Mouse (Mus musculus) limb, embryonic 14.5 days (tissue): Measurements from ENCODE around the gene Adora3. TPM values are rescaled to one million over a fixed set of nuclear protein-coding genes. Genes with fewer than 3 reads are reported as not detected.

Source experiments
- ATAC-seq: fragments of 200-750 bp; cut with Nextera tagmentation; 2 replicates; pipeline ENCODE4 v1.8.0; 2017; ENCODE audit warnings: low read depth, moderate number of reproducible peaks, moderate TSS enrichment; ENCODE audit not compliant: low FRiP score
- DNase-seq: peaks from one replicate; pipeline ENCODE4 v3.0.0-alpha.2; 2015; ENCODE audit warnings: low spot score
- H3K27ac ChIP-seq: fragments of 300-500 bp; sonication (generic); replicated peaks from 2 replicates; pipeline ENCODE4 v1.5.1; 2014; ENCODE audit warnings: low read depth, mild to moderate bottlenecking, low read length, moderate library complexity, mixed read lengths
- H3K27me3 ChIP-seq: fragments of 300-500 bp; sonication (generic); 2 replicates; pipeline ENCODE4 v1.6.1; 2014; ENCODE audit warnings: low read length, mixed read lengths; ENCODE audit not compliant: control insufficient read depth, insufficient read depth
- H3K36me3 ChIP-seq: fragments of 300-500 bp; sonication (generic); 2 replicates; pipeline ENCODE4 v1.6.1; 2014; ENCODE audit warnings: mild to moderate bottlenecking, low read length, moderate library complexity, mixed read lengths; ENCODE audit not compliant: control insufficient read depth, insufficient read depth
- H3K4me1 ChIP-seq: fragments of 300-500 bp; sonication (generic); 2 replicates; pipeline ENCODE4 v1.6.1; 2014; ENCODE audit warnings: antibody characterized with exemption, low read length, mixed read lengths; ENCODE audit not compliant: control insufficient read depth, insufficient read depth
- H3K4me2 ChIP-seq: fragments of 300-500 bp; sonication (generic); replicated peaks from 2 replicates; pipeline ENCODE4 v1.6.1; 2014; ENCODE audit warnings: low read depth, mild to moderate bottlenecking, low read length, moderate library complexity; ENCODE audit not compliant: severe bottlenecking
- H3K4me3 ChIP-seq: fragments of 300-500 bp; sonication (generic); replicated peaks from 2 replicates; pipeline ENCODE4 v1.5.1; 2014; ENCODE audit warnings: low read length
- H3K9ac ChIP-seq: fragments of 300-500 bp; sonication (generic); 2 replicates; pipeline ENCODE4 v1.6.1; 2014; ENCODE audit warnings: mild to moderate bottlenecking, low read depth, low read length, moderate library complexity; ENCODE audit not compliant: severe bottlenecking
- H3K9me3 ChIP-seq: fragments of 300-500 bp; sonication (generic); 2 replicates; pipeline ENCODE4 v1.6.1; 2016; ENCODE audit warnings: low read length; ENCODE audit not compliant: control insufficient read depth
- POLR2A ChIP-seq: fragments of 200-500 bp; IDR thresholded peaks from 2 replicates; pipeline ENCODE4 v1.8.0; 2012; ENCODE audit warnings: inconsistent platforms, mild to moderate bottlenecking, moderate library complexity, borderline replicate concordance; ENCODE audit not compliant: insufficient read depth, insufficient read length; ENCODE audit errors: extremely low read depth
- WGBS: fragments of 180-500 bp; shearing (Covaris S2); extraction: QIAGEN DNeasy Blood & Tissue Kit; methylation state at CpG from one replicate; pipeline ENCODE4 v1.1.7; 2014; 5-methylcytosine and 5-hydroxymethylcytosine counted together
- polyA plus RNA-seq, 2 experiments: library from polyadenylated mRNA; depleted of rRNA in 1 of 2; stranded (reverse) in 1 of 2; unstranded in 1 of 2; fragments of >200 nt; fragmentation: Nextera tagmentation in 1 of 2; extraction: Ambion mirVana in 1 of 2; gene quantifications; 2 replicates each; pipeline versions ENCODE4 v1.2.1 to v1.2.3; 2012 to 2014

The Adora3 gene
- polyA plus RNA-seq, 2 experiments = 2.1 to 2.8 TPM

GRCm38 (mm10) chr3:105878751-105879150 lies 8.1 kb downstream of the Adora3 start:
- Histone ChIP-seq H3K4me1 (no peaks in the 10 kb centered on the region), H3K4me2 (no peak overlapping the region), H3K9ac (no peak overlapping the region), H3K27ac (no peak overlapping the region), H3K9me3 (no peaks in the 10 kb centered on the region), H3K27me3 (no peaks in the 10 kb centered on the region), H3K4me3 (no peak overlapping the region), H3K36me3 (no peaks in the 10 kb centered on the region)
- no peak for TF ChIP-seq POLR2A
- WGBS = 86% methylated on average over 8 of the region's 8 CpGs
- DNase-seq = no peak
- no peak for ATAC-seq

DNA sequence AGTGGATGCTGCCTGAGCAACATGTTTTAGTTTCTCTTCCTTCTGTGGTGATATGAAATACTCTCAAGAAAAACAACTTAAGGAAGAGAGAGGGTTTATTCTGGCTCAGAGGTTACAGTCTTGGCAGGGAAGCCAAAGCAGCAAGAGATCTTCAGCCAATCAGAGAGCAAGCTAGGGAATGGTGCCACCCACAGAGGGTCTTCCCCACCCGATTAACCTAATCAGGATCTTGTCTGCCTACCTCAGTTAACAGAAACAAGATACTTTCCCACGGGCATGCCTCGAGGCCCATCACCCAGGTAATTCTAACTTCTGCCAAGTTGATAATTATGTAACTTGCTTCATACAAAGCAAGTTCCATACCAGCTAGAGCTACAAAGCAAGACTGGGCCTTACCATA lies 9.8 kb downstream of the Adora3 start:
- H3K9ac ChIP-seq = no peak overlapping the region
- 52% methylated on average over 3 of the region's 3 CpGs for WGBS
- no peak for ATAC-seq

GRCm38 (mm10) chr3:105882105-105882504 lies 11.4 kb downstream of the Adora3 start:
- no peak overlapping the region for H3K4me2 ChIP-seq
- no peaks in the 10 kb centered on the region for H3K27me3 ChIP-seq
- no peak overlapping the region for H3K9ac ChIP-seq
- H3K4me1 ChIP-seq = no peaks in the 10 kb centered on the region
- DNase-seq (no peak), ATAC-seq (no peak)
- WGBS = 83% methylated on average over 7 of the region's 7 CpGs
- no peak overlapping the region for H3K27ac ChIP-seq
- H3K36me3 ChIP-seq = no peaks in the 10 kb centered on the region
- TF ChIP-seq POLR2A = no peak
- no peak overlapping the region for H3K4me3 ChIP-seq
- no peaks in the 10 kb centered on the region for H3K9me3 ChIP-seq

More for the DNA sequence above, 9.8 kb downstream of the Adora3 start:
- H3K4me1 ChIP-seq = no peaks in the 10 kb centered on the region
- no peak overlapping the region for H3K27ac ChIP-seq
- no peaks in the 10 kb centered on the region for H3K36me3 ChIP-seq
- H3K4me3 ChIP-seq = no peak overlapping the region
- TF ChIP-seq POLR2A = no peak
- H3K9me3 ChIP-seq = no peaks in the 10 kb centered on the region
- no peak overlapping the region for H3K4me2 ChIP-seq
- no peaks in the 10 kb centered on the region for H3K27me3 ChIP-seq
- no peak for DNase-seq

DNA sequence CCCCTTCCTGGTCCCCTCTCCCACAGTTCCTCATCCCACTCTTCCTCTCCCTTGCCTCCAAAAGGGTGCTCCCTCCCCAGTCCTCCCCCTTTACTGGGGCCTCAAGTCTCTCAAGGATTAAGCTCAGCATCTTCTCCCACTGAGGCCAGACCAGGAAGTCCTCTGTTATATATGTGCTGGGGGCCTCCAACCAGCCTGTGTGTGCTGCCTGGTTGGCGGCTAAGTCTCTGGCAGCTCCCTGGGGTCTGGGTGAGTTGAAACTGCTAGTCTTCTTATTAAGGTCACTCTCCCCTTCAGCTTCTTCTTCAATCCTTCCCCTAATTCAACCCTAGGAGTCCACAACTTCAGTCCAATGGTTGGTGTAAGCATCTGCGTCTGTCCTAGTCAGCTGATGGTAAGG lies 12.5 kb downstream of the Adora3 start:
- DNase-seq (no peak), ATAC-seq (no peak)
- no peak for TF ChIP-seq POLR2A
- H3K4me3 ChIP-seq = no peak overlapping the region
- no peaks in the 10 kb centered on the region for H3K4me1 ChIP-seq
- WGBS = 93% methylated on average over 2 of the region's 2 CpGs
- H3K9me3 ChIP-seq = no peaks in the 10 kb centered on the region
- H3K36me3 ChIP-seq = no peaks in the 10 kb centered on the region
- H3K9ac ChIP-seq = no peak overlapping the region
- no peaks in the 10 kb centered on the region for H3K27me3 ChIP-seq
- no peak overlapping the region for H3K4me2 ChIP-seq
- no peak overlapping the region for H3K27ac ChIP-seq

- H3K9me3 ChIP-seq = no peaks in the 10 kb centered on the region
- ATAC-seq = no peak
Measured at GRCm38 (mm10) chr3:105888961-105889360, 18.3 kb downstream of the Adora3 start.

GRCm38 (mm10) chr3:105890220-105890619 lies 19.6 kb downstream of the Adora3 start:
- H3K9ac ChIP-seq = no peak overlapping the region
- no peaks in the 10 kb centered on the region for H3K36me3 ChIP-seq
- no peaks in the 10 kb centered on the region for H3K27me3 ChIP-seq
- no peak overlapping the region for H3K4me2 ChIP-seq
- H3K9me3 ChIP-seq = no peaks in the 10 kb centered on the region
- H3K4me1 ChIP-seq = peaks cover 29% of the 10 kb centered on the region
- H3K4me3 ChIP-seq = no peak overlapping the region
- DNase-seq = no peak
- 64% methylated on average over 4 of the region's 4 CpGs for WGBS
- TF ChIP-seq POLR2A = no peak
- no peak for ATAC-seq
- no peak overlapping the region for H3K27ac ChIP-seq

More at GRCm38 (mm10) chr3:105888961-105889360, 18.3 kb downstream of the Adora3 start:
- H3K27ac ChIP-seq = no peak overlapping the region
- WGBS = 82% methylated on average over 3 of the region's 3 CpGs
- H3K4me1 ChIP-seq = peaks cover 17% of the 10 kb centered on the region
- no peak overlapping the region for H3K9ac ChIP-seq
- no peaks in the 10 kb centered on the region for H3K36me3 ChIP-seq
- no peak for TF ChIP-seq POLR2A
- no peak overlapping the region for H3K4me2 ChIP-seq
- DNase-seq = no peak
- H3K27me3 ChIP-seq = no peaks in the 10 kb centered on the region
- no peak overlapping the region for H3K4me3 ChIP-seq
